Mouse (Mus musculus) lung, postnatal 25 days (tissue): ENCODE measurements at regions not wholly inside any gene's neighbourhood (a gene's known extent, or its start where the extent isn't known, plus 50 kb on each side); places are given as distances from the start of the nearest gene placed in this dataset.
"Not testable (repeated sequence)": the region's sequence is repeated elsewhere in the genome, so short reads cannot be mapped to it uniquely, and the experiment has no call there.

Experiments used
- DNase-seq: peaks from one replicate; pipeline ENCODE4 v3.0.0; 2022; ENCODE audit warnings: low spot score

- DNase-seq = no peak
Measured at GRCm38 (mm10) chr7:36224416-36224815, 421.6 kb upstream of the Zfp507 start.

GRCm38 (mm10) chr7:36218386-36218785 lies 415.6 kb upstream of the Zfp507 start:
- DNase-seq = no peak

GRCm38 (mm10) chr7:36210034-36210433 lies 407.2 kb upstream of the Zfp507 start:
- DNase-seq = peak; percentile 43

GRCm38 (mm10) chr7:36207525-36208260 lies 404.9 kb upstream of the Zfp507 start:
- no peak for DNase-seq

- DNase-seq = no peak
Measured at GRCm38 (mm10) chr7:36198091-36198700, 395.4 kb upstream of the Zfp507 start.

GRCm38 (mm10) chr7:36196154-36196720 lies 393.4 kb upstream of the Zfp507 start:
- no peak for DNase-seq

GRCm38 (mm10) chr7:36192645-36193044 lies 389.8 kb upstream of the Zfp507 start:
- DNase-seq = no peak

- DNase-seq = no peak
Measured at GRCm38 (mm10) chr7:36177947-36178346, 375.1 kb upstream of the Zfp507 start.

GRCm38 (mm10) chr7:36175296-36175695 lies 372.5 kb upstream of the Zfp507 start:
- DNase-seq = no peak

- not testable (repeated sequence) for DNase-seq
Measured at GRCm38 (mm10) chr7:36172511-36172910, 369.7 kb upstream of the Zfp507 start.

GRCm38 (mm10) chr7:36157270-36157945 lies 354.6 kb upstream of the Zfp507 start:
- DNase-seq = no peak

- no peak for DNase-seq
Measured at GRCm38 (mm10) chr7:36156595-36156994, 353.8 kb upstream of the Zfp507 start.

GRCm38 (mm10) chr7:36155576-36155975 lies 352.8 kb upstream of the Zfp507 start:
- DNase-seq = no peak

- no peak for DNase-seq
Measured at GRCm38 (mm10) chr7:36155159-36155558, 352.4 kb upstream of the Zfp507 start.

- no peak for DNase-seq
Measured at GRCm38 (mm10) chr7:36150871-36151560, 348.2 kb upstream of the Zfp507 start.

GRCm38 (mm10) chr7:36136571-36136970 lies 333.8 kb upstream of the Zfp507 start:
- no peak for DNase-seq

GRCm38 (mm10) chr7:36134557-36134956 lies 331.8 kb upstream of the Zfp507 start:
- DNase-seq = no peak

- DNase-seq = peak; percentile 62
Measured at GRCm38 (mm10) chr7:36133658-36134143, 330.9 kb upstream of the Zfp507 start.

GRCm38 (mm10) chr7:36133026-36133425 lies 330.2 kb upstream of the Zfp507 start:
- no peak for DNase-seq

- DNase-seq = peak; percentile 32
Measured at GRCm38 (mm10) chr7:36132569-36132968, 329.8 kb upstream of the Zfp507 start.

- DNase-seq = no peak
Measured at GRCm38 (mm10) chr7:36097054-36097453, 294.3 kb upstream of the Zfp507 start.
